ENCODE assay signal across 16 mouse cellular contexts in genomic region chr1:190500106-190500505, GRCm38 (mm10).
"Had no signal": no experiment of that assay in that cellular context is flagged by ENCODE, and none has a peak within 500 bp of the region (broad histone marks: within the 10 kb centered on the region; RNA-seq: fewer than 3 reads in every experiment).

No protein-coding gene starts in this region.

- H3K27ac ChIP-seq: lung, embryonic 15.5 days; macrophage; midbrain, embryonic 13.5 days; midbrain, embryonic 15.5 days; neural tube, embryonic 12.5 days; stomach, embryonic 15.5 days; stomach, postnatal 0 days had no signal

- H3K4me1 ChIP-seq: lung, embryonic 15.5 days; megakaryocyte, embryonic 14.5 days; midbrain, embryonic 13.5 days; midbrain, embryonic 15.5 days; neural tube, embryonic 12.5 days; stomach, embryonic 15.5 days had no signal

- H3K27me3 ChIP-seq: lung, embryonic 15.5 days; midbrain, embryonic 13.5 days; midbrain, embryonic 15.5 days; neural tube, embryonic 12.5 days; stomach, embryonic 15.5 days had no signal

- H3K36me3 ChIP-seq: lung, embryonic 15.5 days; midbrain, embryonic 13.5 days; midbrain, embryonic 15.5 days; neural tube, embryonic 12.5 days; stomach, embryonic 15.5 days had no signal

- H3K9me3 ChIP-seq: lung, embryonic 15.5 days; midbrain, embryonic 13.5 days; midbrain, embryonic 15.5 days; neural tube, embryonic 12.5 days; stomach, embryonic 15.5 days had no signal

- H3K4me2 ChIP-seq: lung, embryonic 15.5 days; midbrain, embryonic 11.5 days; midbrain, embryonic 13.5 days; midbrain, embryonic 15.5 days; neural tube, embryonic 12.5 days; stomach, embryonic 15.5 days had no signal

- H3K4me3 ChIP-seq: lung, embryonic 15.5 days; megakaryocyte, embryonic 14.5 days; midbrain, embryonic 13.5 days; midbrain, embryonic 15.5 days; neural tube, embryonic 12.5 days; stomach, embryonic 15.5 days had no signal

- H3K9ac ChIP-seq: lung, embryonic 15.5 days; midbrain, embryonic 13.5 days; midbrain, embryonic 15.5 days; neural tube, embryonic 12.5 days; stomach, embryonic 15.5 days had no signal

- DNase-seq: lung, postnatal 14 days; lung, postnatal 36 days; right cerebral cortex, postnatal 14 days; thymus, adult 2 months; thymus, postnatal 25 days; thymus, postnatal 4 days had no signal

- ATAC-seq: lung, postnatal 0 days; midbrain, embryonic 13.5 days; midbrain, embryonic 15.5 days had no signal
